Mouse (Mus musculus): ENCODE results near the gene Wdr25. TPM values are rescaled to one million over a fixed set of nuclear protein-coding genes. Genes with fewer than 3 reads are reported as not detected.

The Wdr25 gene
- polyA plus RNA-seq, 1 experiment = 9.8 TPM

DNA sequence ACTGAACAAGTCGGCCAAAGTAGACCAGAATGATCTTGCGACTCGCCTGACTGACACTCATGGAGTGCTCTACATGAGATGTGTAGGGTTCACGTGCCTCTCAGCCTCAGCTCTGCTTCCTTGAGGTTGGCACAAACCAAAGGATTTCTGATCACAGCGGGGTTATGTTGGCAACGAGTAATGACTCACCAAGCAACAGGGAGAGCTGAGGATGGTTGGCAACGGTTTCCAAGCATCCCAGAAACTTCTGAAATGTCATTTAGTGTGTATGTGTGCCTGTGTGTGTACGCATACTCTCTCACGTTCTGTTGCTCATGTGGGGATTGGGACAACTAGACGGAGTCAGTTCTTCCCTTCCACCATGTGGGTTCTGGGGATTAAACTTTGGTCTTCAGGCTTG lies 74.6 kb downstream of the Wdr25 start:
- no peaks in the 10 kb centered on the region for H3K27me3 ChIP-seq (replicated peaks)
- H3K4me3 ChIP-seq (replicated peaks) = no peak overlapping the region
- no peaks in the 10 kb centered on the region; the same call in 1 of the 2 replicates for H3K4me1 ChIP-seq
- TF ChIP-seq FLI1 (IDR thresholded peaks at IDR 0.05; ENCODE audit: low read length) = no peak
- TF ChIP-seq GATA1 (IDR thresholded peaks at IDR 0.05; ENCODE audit: borderline replicate concordance, low read length) = no peak
- peaks cover 8% of the 10 kb centered on the region; the same call in 1 of the 2 replicates for H3K9me3 ChIP-seq
- no peaks in the 10 kb centered on the region for H3K36me3 ChIP-seq (replicated peaks; ENCODE audit: low read length)

DNA sequence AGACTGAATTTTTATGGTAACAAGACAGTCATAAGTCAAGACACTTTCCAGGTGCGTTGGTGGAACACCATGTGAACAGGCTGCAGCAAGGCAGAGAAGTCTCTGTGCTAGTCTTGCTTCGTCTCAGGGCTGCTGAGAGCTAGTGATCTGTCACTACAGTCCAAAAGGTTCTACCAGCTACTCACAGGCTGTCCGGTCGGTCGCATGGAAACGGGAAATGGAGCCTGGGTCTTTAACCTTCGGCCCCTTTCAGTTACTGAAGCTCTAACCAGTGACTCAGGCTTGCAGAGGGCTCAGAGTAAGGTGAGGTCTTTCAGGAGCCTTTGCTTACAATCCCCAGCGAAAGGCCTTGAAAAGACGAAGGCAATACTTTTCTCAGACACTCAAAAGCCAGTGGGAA lies 78.0 kb downstream of the Wdr25 start:
- no peaks in the 10 kb centered on the region for H3K36me3 ChIP-seq (replicated peaks; ENCODE audit: low read length)
- H3K4me1 ChIP-seq = no peaks in the 10 kb centered on the region; the same call in 1 of the 2 replicates
- no peak for TF ChIP-seq FLI1 (IDR thresholded peaks at IDR 0.05; ENCODE audit: low read length)
- no peak for TF ChIP-seq GATA1 (IDR thresholded peaks at IDR 0.05; ENCODE audit: borderline replicate concordance, low read length)
- H3K9me3 ChIP-seq = peaks cover 23% of the 10 kb centered on the region
- H3K4me3 ChIP-seq (replicated peaks) = no peak overlapping the region
- no peaks in the 10 kb centered on the region for H3K27me3 ChIP-seq (replicated peaks)

DNA sequence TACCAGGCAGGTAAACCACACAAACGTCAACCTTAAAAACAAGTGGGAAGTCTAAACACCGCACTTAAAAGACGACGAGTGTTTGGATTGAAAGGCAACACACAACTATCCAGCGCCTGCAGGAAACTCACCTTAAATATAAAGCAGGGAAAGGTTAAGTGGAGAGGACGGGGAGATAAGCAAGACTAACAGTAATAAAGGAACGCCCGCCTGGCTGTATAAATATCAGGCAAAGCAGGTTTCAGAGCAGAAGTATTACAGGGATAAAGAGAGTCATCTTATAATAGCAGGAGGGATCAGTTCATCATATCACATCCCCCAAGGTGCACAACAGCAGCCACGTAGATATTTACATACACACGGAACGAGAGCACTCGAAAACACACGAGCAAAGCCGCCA lies 78.8 kb downstream of the Wdr25 start:
- H3K9me3 ChIP-seq = peaks cover 23% of the 10 kb centered on the region
- no peak overlapping the region for H3K4me3 ChIP-seq (replicated peaks)
- TF ChIP-seq FLI1 (IDR thresholded peaks at IDR 0.05; ENCODE audit: low read length) = no peak
- no peaks in the 10 kb centered on the region for H3K4me1 ChIP-seq
- H3K27me3 ChIP-seq (replicated peaks) = no peaks in the 10 kb centered on the region
- no peaks in the 10 kb centered on the region for H3K36me3 ChIP-seq (replicated peaks; ENCODE audit: low read length)

DNA sequence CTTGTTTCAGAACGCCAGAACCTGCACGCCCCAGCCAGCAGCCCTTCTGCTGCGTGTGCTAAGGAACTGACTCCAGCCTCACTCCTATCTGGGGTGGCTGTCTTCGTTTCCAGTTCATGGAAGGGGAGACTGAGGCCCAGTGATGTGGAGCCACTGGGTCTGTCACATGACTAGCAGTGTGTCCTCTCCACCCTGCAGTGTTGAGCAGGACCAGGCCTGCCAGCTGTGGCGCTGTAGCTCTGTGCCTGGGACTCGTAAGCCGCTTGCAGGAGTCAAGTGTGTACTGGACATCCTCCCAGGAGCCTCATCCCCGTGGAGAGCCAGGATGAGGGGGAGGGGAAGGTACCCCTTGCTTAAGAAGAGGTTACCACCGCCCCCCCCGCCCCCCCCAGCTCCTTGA lies 86.5 kb downstream of the Wdr25 start:
- Histone ChIP-seq H3K36me3 (replicated peaks; ENCODE audit: low read length) (peaks cover 5% of the 10 kb centered on the region), H3K9me3 (peaks cover 3% of the 10 kb centered on the region), H3K4me3 (replicated peaks) (no peak overlapping the region), H3K27me3 (replicated peaks) (no peaks in the 10 kb centered on the region), H3K4me1 (peaks cover 6% of the 10 kb centered on the region)
- TF ChIP-seq GATA1 (IDR thresholded peaks at IDR 0.05; ENCODE audit: borderline replicate concordance, low read length) = no peak
- TF ChIP-seq FLI1 (IDR thresholded peaks at IDR 0.05; ENCODE audit: low read length) = no peak

DNA sequence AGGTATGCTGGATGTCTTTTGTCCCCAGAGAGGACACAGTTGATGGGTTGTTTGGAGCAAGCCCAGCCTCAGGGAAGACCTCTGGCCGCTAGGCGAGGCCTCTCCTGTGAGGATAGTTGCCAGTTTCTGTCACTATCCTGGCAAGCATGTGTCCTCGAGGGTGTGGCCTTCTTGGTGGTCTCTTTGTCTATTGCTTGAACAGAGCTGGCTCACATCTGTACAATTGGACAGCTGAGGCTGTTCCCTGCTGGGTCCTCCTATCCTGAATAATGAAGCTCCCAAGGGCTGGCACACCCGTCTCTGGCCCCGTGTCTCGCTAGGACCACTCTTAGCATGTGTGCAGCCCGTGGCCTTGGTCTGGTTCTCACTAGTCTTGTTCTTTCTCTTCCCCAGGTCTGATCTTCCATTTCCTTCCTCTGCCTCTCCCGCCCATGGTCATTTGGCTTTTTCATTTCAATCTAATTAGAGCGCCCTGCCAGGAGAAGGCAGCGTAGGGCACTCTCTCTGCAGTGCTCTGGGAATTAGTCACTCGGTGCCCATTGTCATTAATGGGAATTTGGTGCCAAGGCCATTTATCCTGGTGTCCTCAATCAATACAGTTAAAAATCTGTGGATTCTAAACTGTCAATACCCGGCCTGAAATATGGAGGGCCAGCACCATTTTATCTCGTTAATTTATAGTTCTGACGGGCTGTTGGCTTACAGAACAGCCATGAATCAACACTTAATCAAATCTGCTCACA lies 88.7 kb downstream of the Wdr25 start:
- Histone ChIP-seq H3K9me3 (peaks cover 6% of the 10 kb centered on the region), H3K36me3 (replicated peaks; ENCODE audit: low read length) (peaks cover 5% of the 10 kb centered on the region), H3K4me1 (peaks cover 6% of the 10 kb centered on the region), H3K27me3 (replicated peaks) (no peaks in the 10 kb centered on the region), H3K4me3 (replicated peaks) (no peak overlapping the region)
- TF ChIP-seq GATA1 (IDR thresholded peaks at IDR 0.05; ENCODE audit: borderline replicate concordance, low read length) (no peak), FLI1 (IDR thresholded peaks at IDR 0.05; ENCODE audit: low read length) (no peak)

DNA sequence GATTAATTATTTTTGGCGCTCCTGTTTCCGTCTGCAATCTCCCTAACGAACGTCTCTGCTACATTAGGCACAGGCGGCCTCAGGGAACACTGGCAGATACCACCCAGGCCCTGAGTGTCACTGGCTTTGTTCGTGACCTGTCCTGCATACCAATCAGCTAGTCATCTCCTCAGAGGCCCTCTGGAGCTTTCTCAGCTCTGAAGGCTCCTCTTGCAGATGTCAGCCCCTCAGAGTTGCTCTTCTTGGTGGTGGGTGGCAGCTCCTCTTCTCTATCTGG lies 89.2 kb downstream of the Wdr25 start:
- H3K36me3 ChIP-seq (replicated peaks; ENCODE audit: low read length) = peaks cover 5% of the 10 kb centered on the region
- peaks cover 11% of the 10 kb centered on the region for H3K9me3 ChIP-seq
- H3K4me3 ChIP-seq (replicated peaks) = no peak overlapping the region
- peaks cover 6% of the 10 kb centered on the region for H3K4me1 ChIP-seq
- TF ChIP-seq FLI1 (IDR thresholded peaks at IDR 0.05; ENCODE audit: low read length) (no peak), GATA1 (IDR thresholded peaks at IDR 0.05; ENCODE audit: borderline replicate concordance, low read length) (no peak)
- H3K27me3 ChIP-seq (replicated peaks) = no peaks in the 10 kb centered on the region

DNA sequence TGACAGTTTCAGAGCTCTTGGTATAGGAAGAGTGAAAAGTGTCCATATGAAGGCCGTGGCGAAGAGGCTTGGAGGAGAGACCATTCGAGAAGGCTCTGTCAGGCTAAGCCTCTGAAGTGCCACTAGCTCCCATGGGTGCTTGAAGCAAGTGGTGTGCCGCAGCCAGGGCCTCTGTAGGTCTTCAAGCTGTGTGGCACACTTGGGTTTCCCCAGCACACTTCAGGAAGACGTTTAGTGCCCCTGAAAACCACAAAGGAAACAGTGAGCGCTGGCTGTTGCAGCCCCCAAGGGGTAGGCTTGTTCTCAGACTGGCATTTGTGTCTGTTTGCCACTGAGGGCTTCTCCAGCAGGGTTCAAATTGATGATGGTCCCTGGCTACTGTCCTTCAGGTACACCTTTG lies 90.1 kb downstream of the Wdr25 start:
- Histone ChIP-seq H3K27me3 (replicated peaks) (no peaks in the 10 kb centered on the region), H3K4me3 (replicated peaks) (no peak overlapping the region), H3K9me3 (peaks cover 12% of the 10 kb centered on the region), H3K36me3 (replicated peaks; ENCODE audit: low read length) (peaks cover 5% of the 10 kb centered on the region), H3K4me1 (peaks cover 6% of the 10 kb centered on the region)
- TF ChIP-seq GATA1 (IDR thresholded peaks at IDR 0.05; ENCODE audit: borderline replicate concordance, low read length) = no peak
- TF ChIP-seq FLI1 (IDR thresholded peaks at IDR 0.05; ENCODE audit: low read length) = no peak

DNA sequence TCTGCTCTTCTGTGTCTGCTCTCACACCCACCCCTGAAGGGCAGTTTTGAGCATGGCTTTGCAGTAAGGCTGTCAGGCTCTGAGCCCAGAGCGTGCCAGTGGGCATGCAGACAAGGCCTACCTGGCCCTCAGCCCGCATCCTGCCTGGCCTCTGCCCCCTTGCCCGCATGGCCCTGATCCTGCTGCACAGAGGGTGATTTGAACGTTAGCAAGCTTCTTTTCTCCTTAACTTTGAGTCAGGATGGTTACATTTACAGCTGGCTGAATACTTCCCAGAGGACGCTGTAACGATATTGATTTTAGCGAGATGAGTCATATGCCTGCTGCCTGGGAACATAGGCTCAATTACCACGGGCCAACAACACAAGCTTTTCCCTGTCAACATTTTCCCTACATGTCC lies 91.0 kb downstream of the Wdr25 start:
- H3K27me3 ChIP-seq (replicated peaks) = no peaks in the 10 kb centered on the region
- peaks cover 6% of the 10 kb centered on the region for H3K4me1 ChIP-seq
- H3K9me3 ChIP-seq = peaks cover 18% of the 10 kb centered on the region
- TF ChIP-seq FLI1 (IDR thresholded peaks at IDR 0.05; ENCODE audit: low read length) (no peak), GATA1 (IDR thresholded peaks at IDR 0.05; ENCODE audit: borderline replicate concordance, low read length) (no peak)
- no peak overlapping the region for H3K4me3 ChIP-seq (replicated peaks)
- H3K36me3 ChIP-seq (replicated peaks; ENCODE audit: low read length) = peaks cover 5% of the 10 kb centered on the region

DNA sequence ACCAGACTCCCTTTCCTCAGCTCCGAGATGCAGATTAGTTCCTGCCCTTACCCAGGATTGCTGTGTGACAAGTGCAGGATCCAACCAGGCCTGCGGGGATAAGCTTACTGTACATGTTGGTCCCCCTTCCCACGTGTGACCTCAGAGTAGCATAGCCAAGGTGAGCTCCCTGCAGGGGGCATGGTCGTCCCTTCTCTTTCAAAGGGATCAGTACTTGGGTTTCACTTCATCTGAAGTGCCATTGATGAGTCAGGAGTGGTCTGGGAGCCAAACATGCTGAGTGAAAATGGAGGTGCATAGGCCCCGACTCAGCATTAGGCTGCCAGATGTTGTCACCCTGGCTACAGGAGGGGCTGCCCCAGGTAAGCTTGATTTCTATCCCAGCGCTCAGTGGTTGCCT lies 91.6 kb downstream of the Wdr25 start:
- Histone ChIP-seq H3K36me3 (replicated peaks; ENCODE audit: low read length) (peaks cover 5% of the 10 kb centered on the region), H3K9me3 (peaks cover 20% of the 10 kb centered on the region), H3K27me3 (replicated peaks) (no peaks in the 10 kb centered on the region), H3K4me1 (peaks cover 6% of the 10 kb centered on the region), H3K4me3 (replicated peaks) (no peak overlapping the region)
- TF ChIP-seq GATA1 (IDR thresholded peaks at IDR 0.05; ENCODE audit: borderline replicate concordance, low read length) (no peak), FLI1 (IDR thresholded peaks at IDR 0.05; ENCODE audit: low read length) (no peak)

DNA sequence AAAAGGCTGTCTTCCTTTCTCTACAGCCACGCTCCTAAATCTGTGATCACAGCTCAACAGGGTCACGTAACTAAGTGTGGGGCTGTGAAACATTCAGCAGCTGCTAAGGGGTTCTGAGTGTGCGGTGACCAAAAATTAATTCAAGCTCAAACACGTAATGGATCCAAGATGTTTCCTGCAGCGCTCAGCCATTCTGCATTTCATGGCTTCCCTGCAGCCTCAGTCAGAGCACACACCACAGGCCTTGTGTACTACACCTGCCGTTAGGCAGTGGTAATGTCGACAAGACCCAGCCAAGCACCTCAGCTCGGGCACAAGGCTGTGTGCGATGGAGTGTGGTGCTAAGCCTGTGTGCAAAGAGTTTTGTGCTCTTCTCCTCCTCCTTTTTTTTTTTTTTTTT lies 94.0 kb downstream of the Wdr25 start:
- no peak overlapping the region for H3K4me3 ChIP-seq (replicated peaks)
- peaks cover 10% of the 10 kb centered on the region for H3K4me1 ChIP-seq
- peaks cover 20% of the 10 kb centered on the region for H3K9me3 ChIP-seq
- TF ChIP-seq FLI1 (IDR thresholded peaks at IDR 0.05; ENCODE audit: low read length) (no peak), GATA1 (IDR thresholded peaks at IDR 0.05; ENCODE audit: borderline replicate concordance, low read length) (no peak)
- H3K27me3 ChIP-seq (replicated peaks) = no peaks in the 10 kb centered on the region
- H3K36me3 ChIP-seq (replicated peaks; ENCODE audit: low read length) = no peaks in the 10 kb centered on the region

DNA sequence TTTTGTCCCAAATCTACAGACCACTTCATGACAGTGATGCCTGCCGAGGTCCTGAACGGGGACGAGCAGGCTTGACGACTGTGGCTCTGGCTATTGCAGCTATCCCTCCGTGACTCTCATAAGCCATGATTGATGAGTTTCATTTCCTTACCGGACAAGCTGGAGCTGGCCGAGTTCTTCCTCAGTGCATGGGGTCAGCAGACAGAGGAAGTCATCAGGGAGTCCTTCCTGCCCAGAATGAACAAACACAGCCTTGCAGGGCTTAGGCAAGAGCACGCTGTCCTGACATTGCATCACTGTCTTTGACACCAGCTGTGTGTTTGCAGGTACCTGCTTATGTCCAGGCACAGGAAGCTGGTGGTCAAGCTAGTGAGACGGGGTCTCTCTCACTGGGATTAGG lies 97.0 kb downstream of the Wdr25 start:
- peaks cover 20% of the 10 kb centered on the region for H3K9me3 ChIP-seq
- H3K36me3 ChIP-seq (replicated peaks; ENCODE audit: low read length) = no peaks in the 10 kb centered on the region
- peaks cover 4% of the 10 kb centered on the region; the same call in 1 of the 2 replicates for H3K4me1 ChIP-seq
- no peak for TF ChIP-seq FLI1 (IDR thresholded peaks at IDR 0.05; ENCODE audit: low read length)
- TF ChIP-seq GATA1 (IDR thresholded peaks at IDR 0.05; ENCODE audit: borderline replicate concordance, low read length) = no peak
- no peaks in the 10 kb centered on the region for H3K27me3 ChIP-seq (replicated peaks)
- peak overlapping the region; percentile 35 for H3K4me3 ChIP-seq (replicated peaks)
